Mouse (Mus musculus): Measurements from ENCODE around the gene Nudt8.

DNA sequence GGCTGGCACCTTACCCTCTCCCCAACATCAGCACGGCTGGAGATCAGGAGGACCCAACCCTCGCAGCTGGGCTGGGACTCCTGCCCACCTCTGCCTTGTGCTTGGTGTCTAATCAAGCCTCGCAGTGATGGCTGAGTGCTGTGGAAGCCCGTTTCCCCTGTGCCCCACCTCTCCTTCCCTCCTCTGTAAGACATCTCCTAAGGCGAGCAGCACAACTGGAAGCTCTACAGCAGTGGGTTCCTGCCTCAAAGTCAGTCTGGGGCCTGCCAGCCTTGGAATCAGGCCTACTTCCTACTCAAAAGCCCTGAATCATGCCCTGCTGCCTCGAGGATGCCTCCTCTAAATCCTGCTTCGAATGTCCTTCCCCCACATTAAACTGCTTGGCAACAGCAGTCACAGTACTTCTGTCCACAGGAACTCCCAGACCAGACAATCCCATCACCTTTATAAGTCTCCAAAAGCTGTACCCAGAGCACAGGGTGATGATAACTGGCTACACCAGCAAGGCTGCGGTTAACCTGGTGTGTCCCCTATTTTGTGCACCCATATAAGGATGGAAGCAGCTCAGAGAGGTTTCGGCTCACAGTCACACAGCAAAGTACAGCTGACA, 1.2 kb upstream of the Nudt8 start:
- TF ChIP-seq CTCF (conservative IDR thresholded peaks at IDR 0.05; ENCODE audit: insufficient read depth, insufficient read length, low read depth, low read length) = no peak
- TF ChIP-seq POLR2A (IDR thresholded peaks at IDR 0.05; ENCODE audit: low read depth, low read length) = no peak
